8 mouse cellular contexts compared by ENCODE assay signal in the genomic region with DNA sequence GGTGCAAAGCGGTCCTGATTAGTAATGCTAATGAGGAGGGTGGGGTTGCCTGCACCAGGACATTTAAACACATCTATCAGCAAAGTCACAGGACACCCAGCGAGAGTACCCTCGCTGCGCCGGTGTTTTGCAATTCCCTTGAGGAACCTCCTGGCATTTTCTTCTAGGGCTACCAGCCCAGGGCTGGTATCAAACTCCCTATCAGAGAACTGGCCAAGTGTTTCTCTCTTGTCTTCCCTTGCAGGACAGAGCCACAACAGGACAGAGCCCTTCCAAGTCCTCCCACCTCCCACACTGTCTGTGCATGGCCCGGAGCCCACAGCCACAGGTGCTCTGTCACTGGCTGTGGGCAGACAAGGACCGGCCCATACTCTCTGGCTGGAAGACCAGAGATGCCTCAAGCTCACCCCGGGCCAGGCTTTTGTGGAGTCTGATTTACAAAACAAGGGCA. TPM values are rescaled to one million over a fixed set of nuclear protein-coding genes. Genes with fewer than 3 reads are reported as not detected.
DNase-seq lines count a peak whose midpoint lies in the region; ATAC-seq and TF ChIP-seq lines count a peak whose summit lies in the region.

No protein-coding gene starts in this region.

- H3K27ac ChIP-seq in kidney, embryonic 16.5 days (ENCODE audit: low read length): peak overlapping the region; percentile 54; the same call in 1 of the 2 replicates
- no peak overlapping the region for H3K27ac ChIP-seq in cortical plate, adult 2 months (ENCODE audit: insufficient read depth, low read length)
- peak overlapping the region; percentile 69; the same call in 1 of the 2 replicates for H3K27ac ChIP-seq in hindbrain, embryonic 15.5 days (replicated peaks)

- 2% methylated on average over 8 of the region's 8 CpGs for WGBS in kidney, embryonic 16.5 days
- WGBS in hindbrain, embryonic 15.5 days: 0% methylated on average over 8 of the region's 8 CpGs

- no peaks in the 10 kb centered on the region for H3K27me3 ChIP-seq in kidney, embryonic 16.5 days (ENCODE audit: insufficient read depth, low read length)
- H3K27me3 ChIP-seq in hindbrain, embryonic 15.5 days: 0 out of 2 replicates have a peak, but pooled peaks cover 2% of the 10 kb centered on the region

- peak overlapping the region; percentile 90 for H3K9ac ChIP-seq in kidney, embryonic 16.5 days (replicated peaks; ENCODE audit: low read length)
- peak overlapping the region; percentile 58 for H3K9ac ChIP-seq in hindbrain, embryonic 15.5 days

- DNase-seq in kidney, adult 11 months: no peak
- no peak for DNase-seq in frontal cortex, postnatal 25 days (ENCODE audit: low spot score in 2 of 2)
- no peak for DNase-seq in left cerebral cortex, postnatal 14 days (ENCODE audit: low spot score in 2 of 2)

- peaks cover 58% of the 10 kb centered on the region for H3K4me1 ChIP-seq in kidney, embryonic 16.5 days (ENCODE audit: insufficient read depth, low read length)
- H3K4me1 ChIP-seq in cortical plate, adult 2 months (ENCODE audit: control insufficient read depth, insufficient read depth, low read length): no peaks in the 10 kb centered on the region
- H3K4me1 ChIP-seq in hindbrain, embryonic 15.5 days (replicated peaks): peaks cover 49% of the 10 kb centered on the region

- H3K4me2 ChIP-seq in kidney, embryonic 16.5 days (replicated peaks; ENCODE audit: low read depth, low read length): peak overlapping the region; percentile 94
- peak overlapping the region; percentile 81 for H3K4me2 ChIP-seq in hindbrain, embryonic 15.5 days

- peak; percentile 16; the same call in 1 of the 2 replicates for ATAC-seq in kidney, embryonic 16.5 days (ENCODE audit: low FRiP score, low TSS enrichment)
- ATAC-seq in hindbrain, embryonic 15.5 days (ENCODE audit: low FRiP score, low read depth): 0 out of 2 replicates have a peak, but pooled peaks have one; percentile 16
- 0 out of 2 replicates have a peak, but pooled peaks have one; percentile 21 for ATAC-seq in megakaryocyte-erythroid progenitor cell, adult 5-6 weeks (replicated peaks; ENCODE audit: low FRiP score, low TSS enrichment, poor library complexity, severe bottlenecking)
- ATAC-seq in erythroid progenitor cell, adult 5-6 weeks (replicated peaks; ENCODE audit: low FRiP score, poor library complexity, severe bottlenecking): no peak

- intact Hi-C loops in left cerebral cortex, postnatal 14 days (cut with DNase I): no loop called here

- TF ChIP-seq CTCF in cortical plate, adult 2 months (IDR thresholded peaks at IDR 0.05; ENCODE audit: extremely low read depth, insufficient read depth, low read length): no peak

- H3K36me3 ChIP-seq in kidney, embryonic 16.5 days (ENCODE audit: insufficient read depth, low read length): no peaks in the 10 kb centered on the region
- no peaks in the 10 kb centered on the region for H3K36me3 ChIP-seq in hindbrain, embryonic 15.5 days

- TF ChIP-seq POLR2A in cortical plate, adult 2 months (IDR thresholded peaks at IDR 0.05; ENCODE audit: extremely low read depth, insufficient read depth, low read length): no peak

- H3K9me3 ChIP-seq in kidney, embryonic 16.5 days (ENCODE audit: low read length): no peaks in the 10 kb centered on the region
- H3K9me3 ChIP-seq in hindbrain, embryonic 15.5 days: no peaks in the 10 kb centered on the region

- peak overlapping the region; percentile 78 for H3K4me3 ChIP-seq in kidney, embryonic 16.5 days (ENCODE audit: low read length)
- peak overlapping the region; percentile 57 for H3K4me3 ChIP-seq in cortical plate, adult 2 months (ENCODE audit: insufficient read depth, low read length)
- H3K4me3 ChIP-seq in hindbrain, embryonic 15.5 days: peak overlapping the region; percentile 69

RNA-seq across cellular contexts. Expression of a gene that starts 1.0 kb away (rescaled TPM):
- 39.5 and 40.2 TPM in 2 replicates for polyA plus RNA-seq in kidney, embryonic 16.5 days (2015; fragmentation: Nextera tagmentation; extraction: Ambion mirVana)
- polyA plus RNA-seq in cortical plate, adult 2 months (2012; rRNA removed): 10.3 and 13.1 TPM in 2 replicates
- 26.4 and 32.4 TPM in 2 replicates for polyA plus RNA-seq in hindbrain, embryonic 15.5 days (2015; fragmentation: Nextera tagmentation; extraction: Ambion mirVana)
- not detected in 2 replicates for total RNA-seq in megakaryocyte-erythroid progenitor cell, adult 5-6 weeks (2014; fragmentation: Nextera tagmentation)
- not detected in 2 replicates for total RNA-seq in megakaryocyte-erythroid progenitor cell, adult 5-6 weeks (2017)
- total RNA-seq in erythroid progenitor cell, adult 5-6 weeks (2015; ENCODE audit: low replicate concordance): not detected in 2 replicates
- 0.39 TPM in 1 of 2 replicates, not detected in the other for total RNA-seq in erythroid progenitor cell, adult 5-6 weeks (2017; ENCODE audit: low replicate concordance)
- 10 to 100 TPM; 15.0 to 15.1 TPM for total RNA-seq in left cerebral cortex, postnatal 14 days (2021)

RNA-seq across cellular contexts. Expression of a gene that starts 35.5 kb away (rescaled TPM):
- 0.40 and 0.67 TPM in 2 replicates for polyA plus RNA-seq in kidney, embryonic 16.5 days (2015; fragmentation: Nextera tagmentation; extraction: Ambion mirVana)
- polyA plus RNA-seq in cortical plate, adult 2 months (2012; rRNA removed): 0.75 and 0.81 TPM in 2 replicates
- polyA plus RNA-seq in hindbrain, embryonic 15.5 days (2015; fragmentation: Nextera tagmentation; extraction: Ambion mirVana): 0.30 and 0.34 TPM in 2 replicates
- total RNA-seq in megakaryocyte-erythroid progenitor cell, adult 5-6 weeks (2014; fragmentation: Nextera tagmentation): not detected in 2 replicates
- not detected in 2 replicates for total RNA-seq in megakaryocyte-erythroid progenitor cell, adult 5-6 weeks (2017)
- total RNA-seq in erythroid progenitor cell, adult 5-6 weeks (2015; ENCODE audit: low replicate concordance): not detected in 2 replicates
- total RNA-seq in erythroid progenitor cell, adult 5-6 weeks (2017; ENCODE audit: low replicate concordance): not detected in 2 replicates
- total RNA-seq in left cerebral cortex, postnatal 14 days (2021): under 1 TPM; 0.25 to 0.33 TPM

Comparison
In these comparisons a context has a peak if more than half of its experiments do, and no peak if none do; other contexts are left out.
1. RNA of a gene that starts 1.0 kb away (total RNA-seq): 15.0 to 15.1 TPM in left cerebral cortex, postnatal 14 days; not detected in megakaryocyte-erythroid progenitor cell, adult 5-6 weeks and 0.39 TPM in erythroid progenitor cell, adult 5-6 weeks; every median in the first group is over 10 times any median in the second.
2. Peak in every context shown above with its lines, with median percentiles within 50 percentile points of each other: H3K4me3 ChIP-seq.